Mouse (Mus musculus) retina, postnatal 7 days (tissue): ENCODE data around the gene Prlr.

Source experiments
- DNase-seq: peaks from one replicate; pipeline ENCODE4 v3.0.0-alpha.2; 2012; ENCODE audit warnings: low read depth, low spot score

Prlr gene

GRCm38 (mm10) chr15:10325080-10325479, 148.0 kb downstream of the Prlr start, which contains the start of gene Gm21973:
Gm21973 (plus strand) TSS chr15:10325380.
- no peak for DNase-seq

- no peak for DNase-seq
Observed at GRCm38 (mm10) chr15:10330626-10331025, 153.6 kb downstream of the Prlr start.

DNA sequence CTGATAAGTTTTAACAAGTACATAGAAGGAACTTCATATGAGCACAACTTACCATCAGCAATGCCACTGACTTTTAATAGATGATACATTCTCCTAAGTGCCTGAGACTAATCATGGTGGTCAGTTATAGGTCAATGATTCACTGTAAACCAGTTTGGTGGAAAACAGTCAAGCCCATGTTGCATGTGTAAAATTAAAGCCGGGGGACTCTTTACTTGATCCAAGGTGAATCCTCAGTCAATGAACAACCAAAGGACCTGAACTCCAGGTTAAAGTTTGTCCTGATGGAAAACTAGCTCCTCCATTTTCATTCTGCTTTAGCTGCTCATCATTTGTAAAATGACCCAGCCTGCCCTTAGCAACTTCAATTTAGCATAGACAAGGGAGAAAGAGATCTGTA, 155.5 kb downstream of the Prlr start:
- no peak for DNase-seq

DNA sequence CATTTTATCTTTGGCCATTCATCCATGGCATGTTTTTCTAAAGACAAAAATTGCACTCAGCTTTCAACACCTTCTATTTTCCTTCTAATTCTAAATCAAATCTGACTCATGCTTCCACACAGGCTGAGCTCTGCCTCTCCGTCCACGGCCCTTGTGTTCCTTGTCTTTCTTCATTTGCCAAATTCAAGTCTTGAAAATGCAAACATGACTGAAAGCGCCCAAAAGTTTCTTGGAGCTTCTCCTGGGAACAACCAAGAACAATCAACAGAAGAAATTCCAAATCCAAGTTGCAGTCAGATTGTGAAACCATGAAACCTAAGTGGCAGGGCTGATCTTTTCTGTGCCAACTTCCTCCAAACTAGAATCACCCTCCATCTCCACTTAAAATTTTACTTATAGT, 161.6 kb downstream of the Prlr start:
- no peak for DNase-seq

DNA sequence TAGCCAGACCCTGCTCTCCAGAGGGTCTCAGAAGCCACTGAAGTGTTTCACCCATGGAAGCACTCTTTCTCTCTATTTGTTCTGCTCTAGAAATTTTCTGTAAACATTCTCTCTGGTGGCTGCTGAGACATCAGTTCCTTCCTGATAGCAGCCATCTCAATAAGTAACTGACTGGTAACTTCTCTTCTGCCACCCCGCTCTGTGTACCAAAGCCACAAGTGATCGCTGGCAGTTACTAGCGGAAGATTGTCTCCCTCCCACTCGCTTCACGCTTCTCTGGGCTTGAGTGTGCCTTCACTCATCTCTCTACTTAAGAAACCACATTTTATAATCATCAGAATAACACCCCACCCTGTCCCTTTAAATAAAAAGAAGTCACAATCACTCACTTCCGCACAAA, 170.0 kb downstream of the Prlr start:
- DNase-seq = no peak

- no peak for DNase-seq
Observed at GRCm38 (mm10) chr15:10358039-10358948, 181.3 kb downstream of the Prlr start, which contains the start of gene Agxt2. Agxt2 (plus strand) TSS chr15:10358532.

GRCm38 (mm10) chr15:10366331-10366730, 189.3 kb downstream of the Prlr start:
- DNase-seq = no peak

DNA sequence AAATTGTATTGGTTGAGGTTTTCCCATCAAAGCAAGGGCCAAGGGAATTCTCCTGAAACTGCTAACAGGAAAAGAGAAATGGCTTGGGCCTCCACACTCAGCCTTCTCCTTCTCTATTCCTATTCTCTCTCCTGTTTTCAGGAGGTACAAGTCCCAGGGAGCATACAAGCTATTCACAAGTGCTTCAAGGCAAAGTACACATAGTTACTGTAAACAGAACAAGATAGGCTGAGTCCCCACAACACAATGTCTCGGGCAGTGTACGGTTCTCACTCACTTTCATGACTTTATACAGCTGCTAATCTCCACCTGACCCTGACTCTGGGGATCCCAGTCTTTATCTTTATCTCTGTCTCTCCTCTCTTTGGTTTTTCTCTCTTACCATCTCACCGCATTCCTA, 198.4 kb downstream of the Prlr start:
- no peak for DNase-seq

GRCm38 (mm10) chr15:10378338-10378959, 201.4 kb downstream of the Prlr start:
- no peak for DNase-seq

DNA sequence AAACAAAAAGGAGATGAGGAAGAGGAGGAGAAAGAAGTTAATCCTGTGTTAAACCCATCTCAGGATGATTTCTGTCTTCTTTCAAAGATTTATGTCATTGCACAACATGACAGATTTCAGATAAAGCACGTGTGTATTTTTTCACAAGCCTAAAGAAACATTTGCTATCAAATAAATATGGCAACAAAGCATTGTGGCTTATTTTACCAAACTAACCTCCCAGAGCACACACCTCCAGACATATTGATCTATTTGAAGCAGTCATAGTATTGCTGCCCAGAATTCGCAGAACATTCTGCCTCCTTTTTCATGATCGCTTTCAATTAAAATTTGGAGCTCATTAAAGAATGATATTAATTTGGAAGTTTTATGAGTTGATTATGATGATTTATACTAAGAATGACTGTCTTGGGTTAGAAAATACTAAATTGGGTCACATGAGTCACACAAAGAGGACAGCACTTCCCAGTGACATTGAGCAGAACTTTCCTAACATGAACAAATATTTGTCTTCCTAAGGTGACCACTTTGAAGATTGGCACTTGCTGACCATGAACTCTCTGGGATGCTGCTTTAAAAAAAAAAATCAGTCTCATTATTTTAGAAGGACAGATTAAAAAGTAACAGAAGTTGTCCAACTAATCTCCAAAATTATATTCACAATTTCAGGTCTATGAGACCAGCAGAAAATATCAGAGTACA, 202.9 kb downstream of the Prlr start:
- DNase-seq = no peak

- no peak for DNase-seq
Observed at GRCm38 (mm10) chr15:10387263-10387662, 210.2 kb downstream of the Prlr start.
